Comparison of ENCODE assay signal across 30 mouse cellular contexts in the genomic region with DNA sequence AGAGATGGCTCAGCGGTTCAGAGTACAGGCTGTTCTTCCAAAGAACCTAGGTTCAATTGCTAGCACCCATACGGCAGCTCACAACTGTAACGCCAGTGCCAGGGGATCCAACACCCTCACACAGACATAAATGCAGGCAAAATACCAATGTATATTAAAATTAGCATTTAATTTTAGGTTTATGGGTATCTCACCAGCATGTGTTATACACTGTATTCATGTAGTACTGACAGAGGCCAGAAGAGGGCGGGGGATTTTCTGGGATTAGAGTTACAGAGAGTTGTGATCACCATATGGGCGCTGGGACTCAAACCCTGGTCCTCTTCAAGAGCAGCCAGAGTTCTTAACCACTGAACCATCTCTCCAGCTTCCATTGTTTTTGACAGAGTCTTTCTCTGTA.
A peak's percentile ranks its signal among the peaks of the same experiment; 100 is the strongest.
DNase-seq lines count a peak whose midpoint lies in the region; ATAC-seq and TF ChIP-seq lines count a peak whose summit lies in the region.
"Had no signal": no experiment of that assay in that cellular context is flagged by ENCODE, and none has a peak within 500 bp of the region (broad histone marks: within the 10 kb centered on the region; RNA-seq: fewer than 3 reads in every experiment).

No protein-coding gene starts in this region.

- H3K4me3 ChIP-seq in intestine, postnatal 0 days (ENCODE audit: low read depth, low read length) = no peak overlapping the region
- no peak overlapping the region for H3K4me3 ChIP-seq in intestine, embryonic 15.5 days (replicated peaks)
- H3K4me3 ChIP-seq in midbrain, postnatal 0 days (ENCODE audit: low read depth, low read length) = no peak overlapping the region
- no peak overlapping the region for H3K4me3 ChIP-seq in midbrain, embryonic 10.5 days
- no peak overlapping the region for H3K4me3 ChIP-seq in lung, postnatal 0 days (ENCODE audit: low read depth, low read length)
- H3K4me3 ChIP-seq: forebrain, embryonic 15.5 days; heart, embryonic 13.5 days; hindbrain, embryonic 10.5 days; hindbrain, embryonic 15.5 days; left cerebral cortex, adult 2 months; limb, embryonic 12.5 days; megakaryocyte, embryonic 14.5 days; midbrain, embryonic 15.5 days had no signal

- no peak overlapping the region for H3K9ac ChIP-seq in intestine, postnatal 0 days (ENCODE audit: low read depth, low read length)
- no peak overlapping the region for H3K9ac ChIP-seq in intestine, embryonic 15.5 days
- no peak overlapping the region for H3K9ac ChIP-seq in midbrain, postnatal 0 days (replicated peaks; ENCODE audit: low read length, poor library complexity, severe bottlenecking)
- H3K9ac ChIP-seq in lung, postnatal 0 days (replicated peaks; ENCODE audit: low read depth) = no peak overlapping the region
- H3K9ac ChIP-seq: forebrain, embryonic 15.5 days; heart, embryonic 13.5 days; hindbrain, embryonic 15.5 days; limb, embryonic 12.5 days; liver, postnatal 0 days; midbrain, embryonic 15.5 days had no signal

- H3K36me3 ChIP-seq in intestine, postnatal 0 days (ENCODE audit: control insufficient read depth, insufficient read depth) = no peaks in the 10 kb centered on the region
- H3K36me3 ChIP-seq in intestine, embryonic 15.5 days = no peaks in the 10 kb centered on the region
- H3K36me3 ChIP-seq in midbrain, postnatal 0 days (ENCODE audit: insufficient read depth, low read length) = no peaks in the 10 kb centered on the region
- H3K36me3 ChIP-seq in midbrain, embryonic 10.5 days = no peaks in the 10 kb centered on the region
- H3K36me3 ChIP-seq in lung, postnatal 0 days (ENCODE audit: insufficient read depth, low read length) = no peaks in the 10 kb centered on the region
- H3K36me3 ChIP-seq: forebrain, embryonic 15.5 days; G1E; heart, embryonic 13.5 days; hindbrain, embryonic 10.5 days; hindbrain, embryonic 15.5 days; limb, embryonic 12.5 days; midbrain, embryonic 15.5 days had no signal

- no peaks in the 10 kb centered on the region for H3K4me1 ChIP-seq in intestine, postnatal 0 days (replicated peaks; ENCODE audit: control insufficient read depth, insufficient read depth, low read length)
- H3K4me1 ChIP-seq in intestine, embryonic 15.5 days (replicated peaks) = peaks cover 4% of the 10 kb centered on the region; the same call in 1 of the 2 replicates
- H3K4me1 ChIP-seq in midbrain, postnatal 0 days (ENCODE audit: insufficient read depth, low read length) = no peaks in the 10 kb centered on the region
- peaks cover 18% of the 10 kb centered on the region for H3K4me1 ChIP-seq in midbrain, embryonic 10.5 days
- H3K4me1 ChIP-seq in lung, postnatal 0 days (ENCODE audit: insufficient read depth, low read depth, low read length) = no peaks in the 10 kb centered on the region
- H3K4me1 ChIP-seq: megakaryocyte, embryonic 14.5 days had no signal

- WGBS in intestine, postnatal 0 days = 88% methylated on average over 5 of the region's 5 CpGs
- 87% methylated on average over 5 of the region's 5 CpGs for WGBS in intestine, embryonic 15.5 days
- 92% methylated on average over 5 of the region's 5 CpGs for WGBS in midbrain, postnatal 0 days
- whole genome bisulfite sequencing in midbrain, embryonic 10.5 days = 89% methylated on average over 5 of the region's 5 CpGs
- WGBS in lung, postnatal 0 days = 93% methylated on average over 5 of the region's 5 CpGs

- H3K9me3 ChIP-seq in intestine, postnatal 0 days (ENCODE audit: control insufficient read depth) = no peaks in the 10 kb centered on the region
- H3K9me3 ChIP-seq in intestine, embryonic 15.5 days = no peaks in the 10 kb centered on the region
- H3K9me3 ChIP-seq in midbrain, postnatal 0 days (ENCODE audit: low read length) = no peaks in the 10 kb centered on the region
- no peaks in the 10 kb centered on the region; the same call in 1 of the 2 replicates for H3K9me3 ChIP-seq in midbrain, embryonic 10.5 days (replicated peaks)
- no peaks in the 10 kb centered on the region for H3K9me3 ChIP-seq in lung, postnatal 0 days (ENCODE audit: low read length)
- H3K9me3 ChIP-seq: forebrain, embryonic 15.5 days; hindbrain, embryonic 15.5 days; limb, embryonic 12.5 days; midbrain, embryonic 15.5 days had no signal

- no peak for DNase-seq in midbrain, postnatal 0 days (ENCODE audit: low spot score)
- DNase-seq in midbrain, embryonic 10.5 days (ENCODE audit: low spot score) = no peak
- peak; percentile 39 for DNase-seq in R1 (ENCODE audit: low read depth, low spot score)
- DNase-seq in lung, postnatal 0 days (ENCODE audit: low spot score) = no peak
- DNase-seq in gastrocnemius, postnatal 4 days (ENCODE audit: low spot score in 2 of 2) = no peak
- DNase-seq: adrenal gland, adult 8-10 months; B cell, adult 2 months; cerebellum, adult 8-10 months; cerebellum, postnatal 25 days; gastrocnemius, postnatal 25 days; heart, postnatal 10 days; kidney, adult 8-10 months; kidney, postnatal 14 days; liver, postnatal 0 days; lung, postnatal 4 days; spleen, adult 18-20 months; thymus, adult 18-20 months; thymus, postnatal 36 days had no signal

- no peak for TF ChIP-seq EP300 in lung, postnatal 0 days (IDR thresholded peaks at IDR 0.05)

- 0 out of 2 replicates have a peak, but pooled peaks have one; percentile 6 for TF ChIP-seq CTCF in intestine, postnatal 0 days (IDR thresholded peaks at IDR 0.05; ENCODE audit: low read depth)
- TF ChIP-seq CTCF in midbrain, postnatal 0 days (IDR thresholded peaks at IDR 0.05) = peak; percentile 14; the same call in 1 of the 2 replicates
- TF ChIP-seq CTCF in lung, postnatal 0 days (IDR thresholded peaks at IDR 0.05) = no peak

- ATAC-seq in intestine, postnatal 0 days = no peak
- no peak for ATAC-seq in intestine, embryonic 15.5 days
- no peak for ATAC-seq in midbrain, postnatal 0 days (ENCODE audit: low FRiP score)
- no peak for ATAC-seq in lung, postnatal 0 days
- ATAC-seq: forebrain, embryonic 15.5 days; liver, postnatal 0 days; midbrain, embryonic 15.5 days had no signal

- no peak overlapping the region for H3K27ac ChIP-seq in intestine, postnatal 0 days (ENCODE audit: low read depth, low read length)
- H3K27ac ChIP-seq in intestine, embryonic 15.5 days = no peak overlapping the region
- no peak overlapping the region for H3K27ac ChIP-seq in midbrain, postnatal 0 days (ENCODE audit: low read depth, low read length)
- no peak overlapping the region for H3K27ac ChIP-seq in midbrain, embryonic 10.5 days (replicated peaks)
- no peak overlapping the region for H3K27ac ChIP-seq in lung, postnatal 0 days (ENCODE audit: low read length)
- H3K27ac ChIP-seq: forebrain, embryonic 15.5 days; heart, embryonic 13.5 days; hindbrain, embryonic 10.5 days; hindbrain, embryonic 15.5 days; left cerebral cortex, adult 2 months; limb, embryonic 12.5 days; midbrain, embryonic 15.5 days had no signal

- no peak overlapping the region for H3K4me2 ChIP-seq in intestine, postnatal 0 days (replicated peaks; ENCODE audit: low read depth)
- no peak overlapping the region for H3K4me2 ChIP-seq in intestine, embryonic 15.5 days (replicated peaks)
- H3K4me2 ChIP-seq in midbrain, postnatal 0 days (ENCODE audit: low read depth, low read length, poor library complexity, severe bottlenecking) = no peak overlapping the region
- no peak overlapping the region for H3K4me2 ChIP-seq in lung, postnatal 0 days (replicated peaks; ENCODE audit: low read depth, low read length)
- H3K4me2 ChIP-seq: forebrain, embryonic 15.5 days; heart, embryonic 13.5 days; hindbrain, embryonic 15.5 days; limb, embryonic 12.5 days; liver, embryonic 11.5 days; midbrain, embryonic 15.5 days had no signal

- peaks cover 21% of the 10 kb centered on the region for H3K27me3 ChIP-seq in intestine, postnatal 0 days (replicated peaks; ENCODE audit: control insufficient read depth, insufficient read depth, low read length)
- peaks cover 24% of the 10 kb centered on the region for H3K27me3 ChIP-seq in intestine, embryonic 15.5 days (replicated peaks)
- no peaks in the 10 kb centered on the region for H3K27me3 ChIP-seq in midbrain, postnatal 0 days (ENCODE audit: insufficient read depth, low read length)
- H3K27me3 ChIP-seq in midbrain, embryonic 10.5 days (ENCODE audit: low read depth, poor library complexity, severe bottlenecking) = peaks cover 64% of the 10 kb centered on the region
- H3K27me3 ChIP-seq in lung, postnatal 0 days (replicated peaks; ENCODE audit: insufficient read depth, low read length) = peaks cover 12% of the 10 kb centered on the region; the same call in 1 of the 2 replicates
- H3K27me3 ChIP-seq: midbrain, embryonic 15.5 days had no signal
